Mouse (Mus musculus): ENCODE measurements around the gene Kitl.

The Kitl gene

GRCm38 (mm10) chr10:100030385-100030784 is 15.0 kb downstream of the Kitl start:
- DNase-seq, result no peak

GRCm38 (mm10) chr10:100030980-100031516 is 15.6 kb downstream of the Kitl start:
- DNase-seq, result no peak

GRCm38 (mm10) chr10:100031631-100032030 is 16.2 kb downstream of the Kitl start:
- no peak for DNase-seq

- no peak for DNase-seq
These were observed 17.1 kb downstream of the Kitl start for GRCm38 (mm10) chr10:100032566-100032965.

GRCm38 (mm10) chr10:100036021-100036420 is 20.6 kb downstream of the Kitl start:
- no peak for DNase-seq

- DNase-seq, result no peak
These were observed 23.0 kb downstream of the Kitl start for GRCm38 (mm10) chr10:100038342-100038898.

- no peak for DNase-seq
These were observed 23.6 kb downstream of the Kitl start for GRCm38 (mm10) chr10:100038994-100039393.

- no peak for DNase-seq
These were observed 28.3 kb downstream of the Kitl start for GRCm38 (mm10) chr10:100043748-100044147.

GRCm38 (mm10) chr10:100044153-100044552 is 28.7 kb downstream of the Kitl start:
- DNase-seq, result no peak

GRCm38 (mm10) chr10:100051146-100051783 is 35.8 kb downstream of the Kitl start:
- no peak for DNase-seq

GRCm38 (mm10) chr10:100052404-100052803 is 37.0 kb downstream of the Kitl start:
- no peak for DNase-seq

- no peak for DNase-seq
These were observed 37.5 kb downstream of the Kitl start for GRCm38 (mm10) chr10:100052911-100053310.

- DNase-seq, result no peak
These were observed 38.6 kb downstream of the Kitl start for GRCm38 (mm10) chr10:100054006-100054405.

GRCm38 (mm10) chr10:100055082-100055481 is 39.7 kb downstream of the Kitl start:
- DNase-seq, result no peak

GRCm38 (mm10) chr10:100057106-100057623 is 41.7 kb downstream of the Kitl start:
- DNase-seq, result no peak

GRCm38 (mm10) chr10:100059356-100059755 is 43.9 kb downstream of the Kitl start:
- DNase-seq, result no peak

GRCm38 (mm10) chr10:100065529-100066301 is 50.3 kb downstream of the Kitl start:
- no peak for DNase-seq

GRCm38 (mm10) chr10:100066374-100066773 is 50.9 kb downstream of the Kitl start:
- no peak for DNase-seq

- no peak for DNase-seq
These were observed 57.2 kb downstream of the Kitl start for GRCm38 (mm10) chr10:100072641-100073040.

GRCm38 (mm10) chr10:100073092-100073491 is 57.7 kb downstream of the Kitl start:
- DNase-seq, result no peak

GRCm38 (mm10) chr10:100101115-100101514 is 85.7 kb downstream of the Kitl start:
- DNase-seq, result no peak

GRCm38 (mm10) chr10:100111209-100111608 is 95.8 kb downstream of the Kitl start:
- no peak for DNase-seq

GRCm38 (mm10) chr10:100115570-100115969 is 100.1 kb downstream of the Kitl start:
- DNase-seq, result no peak

GRCm38 (mm10) chr10:100124452-100124851 is 109.0 kb downstream of the Kitl start:
- DNase-seq, result no peak

Measured in thymus, postnatal 25 days (tissue).